Comparison of ENCODE assay signal across 12 mouse cellular contexts in the genomic region with DNA sequence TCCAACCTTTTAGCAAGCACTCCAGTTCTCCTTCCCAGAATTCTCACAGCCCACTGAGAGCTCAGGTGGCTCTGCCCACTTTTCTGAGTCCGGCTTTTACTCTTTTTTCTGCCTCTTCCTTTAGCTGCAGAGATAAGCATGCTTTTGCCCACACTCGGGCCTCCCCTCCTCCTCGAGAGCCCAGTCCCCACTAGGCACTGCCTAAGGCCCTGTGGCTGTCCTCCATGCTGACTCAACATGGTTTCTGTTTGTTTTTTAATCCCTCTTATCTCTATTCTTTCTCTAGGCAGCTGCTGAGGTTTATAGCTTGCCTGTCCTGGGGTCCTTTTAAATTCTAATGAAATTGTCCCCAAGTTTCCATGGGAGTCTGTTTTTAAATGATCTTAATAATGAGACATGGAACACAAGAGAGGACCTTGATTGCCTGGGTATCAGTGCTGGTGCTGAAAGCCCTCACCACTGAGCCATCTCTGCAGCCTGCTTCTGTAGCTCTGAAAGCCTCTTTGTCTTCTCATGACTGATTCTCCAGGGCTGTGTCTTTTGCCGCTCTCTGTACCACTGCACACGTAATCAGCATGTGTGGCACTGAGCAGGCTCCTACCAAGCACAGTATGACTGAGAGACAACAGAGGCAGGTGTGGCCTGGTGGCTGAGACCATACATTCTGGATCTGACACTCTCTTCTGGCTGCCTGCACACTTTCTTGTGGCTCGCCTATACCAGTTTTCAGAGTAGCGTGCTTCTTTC.
DNase-seq lines count a peak whose midpoint lies in the region; ATAC-seq and TF ChIP-seq lines count a peak whose summit lies in the region.
"Had no signal": no experiment of that assay in that cellular context is flagged by ENCODE, and none has a peak within 500 bp of the region (broad histone marks: within the 10 kb centered on the region; RNA-seq: fewer than 3 reads in every experiment).

No protein-coding gene starts in this region.

- intact Hi-C loops in left cerebral cortex, postnatal 25 days (cut with DNase I): no loop called here

- peak overlapping the region; percentile 61 for H3K27ac ChIP-seq in heart, embryonic 12.5 days (ENCODE audit: poor library complexity, severe bottlenecking)
- peak overlapping the region; percentile 39; the same call in 1 of the 2 replicates for H3K27ac ChIP-seq in hindbrain, embryonic 14.5 days
- peak overlapping the region; percentile 28 for H3K27ac ChIP-seq in midbrain, embryonic 14.5 days (replicated peaks; ENCODE audit: low read depth, low read length)
- H3K27ac ChIP-seq: embryonic facial prominence, embryonic 10.5 days had no signal

- no peaks in the 10 kb centered on the region for H3K27me3 ChIP-seq in heart, embryonic 12.5 days (replicated peaks)
- H3K27me3 ChIP-seq in G1E (ENCODE audit: insufficient read depth, low read length): no peaks in the 10 kb centered on the region; the same call in 1 of the 2 replicates
- H3K27me3 ChIP-seq in hindbrain, embryonic 14.5 days (ENCODE audit: control insufficient read depth, insufficient read depth, low read length): no peaks in the 10 kb centered on the region
- no peaks in the 10 kb centered on the region for H3K27me3 ChIP-seq in midbrain, embryonic 14.5 days (ENCODE audit: control insufficient read depth, insufficient read depth, low read length)

- no peaks in the 10 kb centered on the region for H3K9me3 ChIP-seq in heart, embryonic 12.5 days (replicated peaks)
- H3K9me3 ChIP-seq in G1E (replicated peaks): peaks cover 4% of the 10 kb centered on the region
- H3K9me3 ChIP-seq in hindbrain, embryonic 14.5 days (ENCODE audit: control insufficient read depth, low read length): no peaks in the 10 kb centered on the region
- H3K9me3 ChIP-seq in midbrain, embryonic 14.5 days (ENCODE audit: control insufficient read depth, low read length): no peaks in the 10 kb centered on the region

- no peak overlapping the region for H3K4me2 ChIP-seq in heart, embryonic 12.5 days
- H3K4me2 ChIP-seq in hindbrain, embryonic 14.5 days (replicated peaks): no peak overlapping the region
- H3K4me2 ChIP-seq in midbrain, embryonic 14.5 days (ENCODE audit: low read length): no peak overlapping the region

- 47% methylated on average over 7 of the region's 7 CpGs for WGBS in heart, embryonic 12.5 days
- WGBS in hindbrain, embryonic 14.5 days: 56% methylated on average over 7 of the region's 7 CpGs
- 36% methylated on average over 7 of the region's 7 CpGs for WGBS in midbrain, embryonic 14.5 days

- H3K4me3 ChIP-seq in heart, embryonic 12.5 days: no peak overlapping the region
- no peak overlapping the region for H3K4me3 ChIP-seq in G1E (ENCODE audit: low read depth, low read length)
- no peak overlapping the region for H3K4me3 ChIP-seq in hindbrain, embryonic 14.5 days (replicated peaks; ENCODE audit: low read length)
- H3K4me3 ChIP-seq in midbrain, embryonic 14.5 days (replicated peaks; ENCODE audit: low read depth, low read length): no peak overlapping the region
- H3K4me3 ChIP-seq: embryonic facial prominence, embryonic 10.5 days had no signal

- no peak overlapping the region for H3K9ac ChIP-seq in heart, embryonic 12.5 days
- H3K9ac ChIP-seq in hindbrain, embryonic 14.5 days: peak overlapping the region; percentile 1; the same call in 1 of the 2 replicates
- H3K9ac ChIP-seq in midbrain, embryonic 14.5 days (replicated peaks; ENCODE audit: low read length): no peak overlapping the region

- peaks cover 14% of the 10 kb centered on the region for H3K4me1 ChIP-seq in heart, embryonic 12.5 days (replicated peaks)
- no peaks in the 10 kb centered on the region for H3K4me1 ChIP-seq in G1E (ENCODE audit: insufficient read depth, low read depth, low read length)
- H3K4me1 ChIP-seq in hindbrain, embryonic 14.5 days (replicated peaks; ENCODE audit: control insufficient read depth, insufficient read depth, low read length): 0 out of 2 replicates have a peak, but pooled peaks cover 5% of the 10 kb centered on the region
- H3K4me1 ChIP-seq in midbrain, embryonic 14.5 days (ENCODE audit: control insufficient read depth, insufficient read depth, low read length): peaks cover 5% of the 10 kb centered on the region; the same call in 1 of the 2 replicates
- H3K4me1 ChIP-seq: embryonic facial prominence, embryonic 10.5 days had no signal

- H3K36me3 ChIP-seq in heart, embryonic 12.5 days: peaks cover 24% of the 10 kb centered on the region
- H3K36me3 ChIP-seq in G1E (replicated peaks): no peaks in the 10 kb centered on the region
- peaks cover 25% of the 10 kb centered on the region for H3K36me3 ChIP-seq in hindbrain, embryonic 14.5 days (replicated peaks; ENCODE audit: control insufficient read depth, insufficient read depth)
- peaks cover 16% of the 10 kb centered on the region for H3K36me3 ChIP-seq in midbrain, embryonic 14.5 days (ENCODE audit: control insufficient read depth, insufficient read depth, low read length)

- no peak for ATAC-seq in heart, embryonic 12.5 days (ENCODE audit: insufficient number of reproducible peaks, low FRiP score)
- ATAC-seq in G1E (ENCODE audit: extremely low read depth, insufficient number of reproducible peaks, low FRiP score, poor library complexity, severe bottlenecking): peak; percentile 60
- peak; percentile 65; the same call in 1 of the 2 replicates for ATAC-seq in hindbrain, embryonic 14.5 days (ENCODE audit: low FRiP score)
- ATAC-seq in midbrain, embryonic 14.5 days (ENCODE audit: low FRiP score, low TSS enrichment): peak; percentile 68; the same call in 1 of the 2 replicates

- no peak for DNase-seq in heart, adult 18-20 months
- no peak for DNase-seq in G1E (ENCODE audit: low spot score)
- DNase-seq in hindbrain, embryonic 14.5 days (ENCODE audit: low spot score): no peak
- peak; percentile 51 for DNase-seq in midbrain, embryonic 14.5 days
- no peak for DNase-seq in left cerebral cortex, postnatal 25 days (ENCODE audit: low spot score in 2 of 2)
- DNase-seq in right cerebral cortex, adult 18-20 months: no peak
- no peak for DNase-seq in embryo, embryonic 10.5 days (ENCODE audit: low spot score)
- DNase-seq: cerebellum, adult 9-10 months; kidney, adult 2 months; left cerebral cortex, postnatal 4 days had no signal

- no peak for TF ChIP-seq CTCF in G1E (IDR thresholded peaks at IDR 0.05; ENCODE audit: low read depth, low read length)
